Mouse (Mus musculus): ENCODE measurements around the gene Ak4. TPM values are rescaled to one million over a fixed set of nuclear protein-coding genes. Genes with fewer than 3 reads are reported as not detected.

The Ak4 gene
- polyA plus RNA-seq, 1 experiment: 9.1 TPM

DNA sequence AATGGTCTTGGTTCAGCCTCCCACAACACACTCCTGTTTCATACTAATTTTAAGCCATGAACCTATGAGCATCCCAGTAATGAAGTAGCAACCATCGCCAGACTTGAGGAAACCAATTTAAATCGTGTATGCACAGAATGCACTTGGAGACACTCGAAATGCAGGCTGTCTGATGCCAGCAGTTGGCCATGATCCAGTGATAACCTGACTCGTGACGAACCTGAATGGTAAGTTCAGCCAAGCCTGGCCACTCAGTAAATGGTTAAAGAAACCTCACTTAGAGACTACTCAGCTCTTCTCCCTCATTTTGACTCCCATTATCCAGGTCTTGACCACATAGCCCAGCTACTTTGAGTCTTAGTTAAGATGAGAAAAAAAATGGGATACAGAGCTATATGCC lies 50.2 kb downstream of the Ak4 start:
- DNase-seq (ENCODE audit: low read depth): no peak
- TF ChIP-seq CTCF (IDR thresholded peaks at IDR 0.05; ENCODE audit: borderline replicate concordance, extremely low read depth, insufficient read depth, insufficient read length): no peak
- TF ChIP-seq POLR2A (IDR thresholded peaks at IDR 0.05; ENCODE audit: borderline replicate concordance, extremely low read depth, insufficient read depth, insufficient read length, poor library complexity, severe bottlenecking): no peak

DNA sequence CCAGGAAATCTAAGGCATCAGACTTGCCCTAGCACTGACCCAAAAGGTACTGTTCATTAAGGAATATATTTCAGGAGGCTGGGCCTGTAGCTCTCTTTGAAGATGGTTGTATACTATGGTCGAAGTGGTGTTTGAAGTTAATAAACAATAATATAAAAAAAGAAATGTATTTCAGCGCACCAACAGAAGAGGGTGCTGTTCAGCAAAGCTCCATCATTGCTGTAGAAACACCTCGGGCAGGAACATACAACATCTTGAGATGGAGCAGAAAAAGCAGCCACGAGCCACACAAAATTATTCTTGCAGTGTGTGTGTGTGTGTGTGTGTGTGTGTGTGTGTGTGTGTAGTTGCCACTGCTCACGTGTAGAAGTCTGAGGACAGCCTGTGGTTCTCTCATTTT lies 51.5 kb downstream of the Ak4 start:
- DNase-seq (ENCODE audit: low read depth): peak; percentile 11
- peak; percentile 34; the same call in 1 of the 2 replicates for TF ChIP-seq CTCF (IDR thresholded peaks at IDR 0.05; ENCODE audit: borderline replicate concordance, extremely low read depth, insufficient read depth, insufficient read length)
- TF ChIP-seq POLR2A (IDR thresholded peaks at IDR 0.05; ENCODE audit: borderline replicate concordance, extremely low read depth, insufficient read depth, insufficient read length, poor library complexity, severe bottlenecking): no peak

- TF ChIP-seq POLR2A (IDR thresholded peaks at IDR 0.05; ENCODE audit: borderline replicate concordance, extremely low read depth, insufficient read depth, insufficient read length, poor library complexity, severe bottlenecking) (no peak), CTCF (IDR thresholded peaks at IDR 0.05; ENCODE audit: borderline replicate concordance, extremely low read depth, insufficient read depth, insufficient read length) (no peak)
Measured at GRCm38 (mm10) chr4:101472767-101473166, 53.7 kb downstream of the Ak4 start.

DNA sequence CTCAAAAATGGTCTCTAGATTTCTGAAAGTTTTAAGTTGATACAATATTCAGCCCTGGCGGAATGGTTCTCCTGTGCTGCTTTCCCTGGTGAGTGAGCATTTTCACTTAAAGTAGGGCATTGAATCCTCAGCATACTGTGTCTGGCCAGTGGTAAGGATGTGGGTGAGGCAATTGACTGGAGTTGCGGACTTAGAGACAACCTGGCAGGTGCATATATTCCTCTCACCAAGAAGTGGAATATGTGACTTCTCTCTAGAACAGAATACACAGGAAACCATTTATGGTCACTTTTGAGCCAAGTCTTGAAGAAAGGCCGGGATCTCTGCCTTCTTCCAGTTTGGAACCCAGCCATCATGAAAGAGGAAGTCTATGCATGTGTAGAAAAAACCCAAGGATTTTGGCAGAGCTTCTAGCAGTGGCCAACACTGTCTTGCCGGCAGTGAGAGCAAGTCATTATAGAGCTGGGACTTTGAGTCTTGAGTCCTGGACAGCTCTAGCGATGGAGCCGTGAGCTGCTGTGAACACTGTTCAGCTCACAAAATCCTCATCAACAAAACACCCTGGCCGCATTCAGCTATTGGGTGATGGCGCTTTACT lies 71.3 kb downstream of the Ak4 start:
- no peak for TF ChIP-seq POLR2A (IDR thresholded peaks at IDR 0.05; ENCODE audit: borderline replicate concordance, extremely low read depth, insufficient read depth, insufficient read length, poor library complexity, severe bottlenecking)
- no peak for TF ChIP-seq CTCF (IDR thresholded peaks at IDR 0.05; ENCODE audit: borderline replicate concordance, extremely low read depth, insufficient read depth, insufficient read length)
- DNase-seq (ENCODE audit: low read depth): no peak

More at GRCm38 (mm10) chr4:101472767-101473166, 53.7 kb downstream of the Ak4 start:
- DNase-seq (ENCODE audit: low read depth): no peak

DNA sequence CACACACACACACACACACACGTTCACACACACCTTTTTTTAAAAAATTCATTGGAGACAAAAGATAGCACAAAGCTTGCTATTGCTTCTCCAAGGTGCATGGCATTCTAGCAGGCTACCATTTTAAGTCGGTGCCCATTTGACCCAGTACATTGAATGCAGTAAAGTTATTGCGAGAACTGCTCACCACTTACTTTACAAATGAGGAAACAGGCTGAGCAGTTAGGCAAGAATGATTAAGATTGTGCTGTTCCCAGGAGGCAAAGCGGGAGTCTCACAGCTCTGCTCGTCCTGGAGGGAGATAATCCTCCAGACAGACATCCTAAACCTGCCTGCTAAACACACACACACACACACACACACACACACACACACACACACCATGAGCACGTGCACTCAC lies 72.6 kb downstream of the Ak4 start:
- TF ChIP-seq POLR2A (IDR thresholded peaks at IDR 0.05; ENCODE audit: borderline replicate concordance, extremely low read depth, insufficient read depth, insufficient read length, poor library complexity, severe bottlenecking) (no peak), CTCF (IDR thresholded peaks at IDR 0.05; ENCODE audit: borderline replicate concordance, extremely low read depth, insufficient read depth, insufficient read length) (no peak)
- DNase-seq (ENCODE audit: low read depth): no peak

DNA sequence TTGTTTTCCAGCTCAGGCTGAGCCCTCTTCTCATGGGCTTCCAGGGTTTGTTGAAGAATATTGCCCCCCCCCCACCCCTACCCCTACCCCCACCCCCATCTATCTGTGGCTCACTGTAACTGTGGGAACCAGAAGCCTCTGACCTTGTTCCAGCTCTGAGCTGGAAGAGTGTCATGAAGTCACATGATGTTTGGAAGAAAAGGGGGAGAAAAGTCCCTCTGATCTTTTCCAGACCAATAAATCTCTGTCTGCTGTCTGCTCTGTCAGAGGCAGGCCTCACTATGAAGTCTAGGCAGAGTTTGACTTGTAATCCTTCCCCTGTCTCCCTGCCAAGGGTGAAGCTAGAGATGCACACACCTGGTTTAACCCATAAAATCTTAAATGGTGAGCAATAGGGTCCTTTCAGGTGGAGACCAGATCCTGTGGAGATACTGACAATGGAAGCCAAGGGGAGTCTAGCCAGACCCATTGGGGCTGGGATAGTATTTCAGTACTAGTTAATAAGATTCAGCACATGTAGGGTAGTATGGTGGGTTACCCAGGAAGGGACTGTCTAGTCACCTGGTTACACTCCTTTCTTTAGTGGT lies 74.6 kb downstream of the Ak4 start:
- DNase-seq (ENCODE audit: low read depth): no peak
- no peak for TF ChIP-seq CTCF (IDR thresholded peaks at IDR 0.05; ENCODE audit: borderline replicate concordance, extremely low read depth, insufficient read depth, insufficient read length)
- no peak for TF ChIP-seq POLR2A (IDR thresholded peaks at IDR 0.05; ENCODE audit: borderline replicate concordance, extremely low read depth, insufficient read depth, insufficient read length, poor library complexity, severe bottlenecking)

GRCm38 (mm10) chr4:101496188-101496533 lies 77.1 kb downstream of the Ak4 start:
- DNase-seq (ENCODE audit: low read depth): no peak
- no peak for TF ChIP-seq CTCF (IDR thresholded peaks at IDR 0.05; ENCODE audit: borderline replicate concordance, extremely low read depth, insufficient read depth, insufficient read length)
- TF ChIP-seq POLR2A (IDR thresholded peaks at IDR 0.05; ENCODE audit: borderline replicate concordance, extremely low read depth, insufficient read depth, insufficient read length, poor library complexity, severe bottlenecking): no peak

DNA sequence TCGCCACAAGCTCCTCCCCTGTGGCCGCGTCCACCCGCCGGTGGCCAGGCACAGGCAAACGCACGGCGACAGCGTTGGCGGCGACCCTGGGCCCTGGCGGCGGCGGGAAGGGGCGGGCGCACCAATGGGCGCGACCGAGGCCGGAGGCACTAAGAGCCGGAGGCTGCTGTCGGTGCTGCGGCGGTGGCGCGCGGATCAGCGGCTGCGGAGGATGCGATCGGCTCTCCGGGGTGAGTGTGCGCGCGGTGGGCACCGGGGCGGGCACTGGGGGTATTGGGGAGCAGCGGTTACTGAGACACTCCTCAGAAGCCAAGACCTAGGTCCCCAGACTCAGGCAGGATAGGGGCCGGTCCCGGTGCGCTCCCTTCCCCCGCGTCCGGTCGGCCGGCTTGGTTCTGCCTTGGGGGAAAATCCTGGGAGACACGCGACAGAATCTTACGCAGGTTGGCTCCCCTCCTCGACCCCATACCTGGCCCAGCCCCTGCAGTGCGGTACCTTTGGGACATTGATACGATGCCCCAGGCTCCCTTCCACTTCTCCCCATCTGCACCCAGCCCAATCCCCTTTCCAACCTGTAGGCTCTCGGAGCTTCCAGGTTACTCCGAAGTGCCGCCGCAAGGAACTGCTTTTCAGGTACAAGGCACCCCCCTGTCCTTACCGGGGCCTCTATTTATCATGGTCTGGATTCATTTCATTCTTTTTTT lies 77.6 kb downstream of the Ak4 start, which contains the start of gene Dnajc6:
TSS of gene Dnajc6 (plus strand) at position 115 of the 704 bp plus-strand sequence.
- peak; percentile 60 for DNase-seq (ENCODE audit: low read depth)
- no peak for TF ChIP-seq CTCF (IDR thresholded peaks at IDR 0.05; ENCODE audit: borderline replicate concordance, extremely low read depth, insufficient read depth, insufficient read length)
- no peak for TF ChIP-seq POLR2A (IDR thresholded peaks at IDR 0.05; ENCODE audit: borderline replicate concordance, extremely low read depth, insufficient read depth, insufficient read length, poor library complexity, severe bottlenecking)

DNA sequence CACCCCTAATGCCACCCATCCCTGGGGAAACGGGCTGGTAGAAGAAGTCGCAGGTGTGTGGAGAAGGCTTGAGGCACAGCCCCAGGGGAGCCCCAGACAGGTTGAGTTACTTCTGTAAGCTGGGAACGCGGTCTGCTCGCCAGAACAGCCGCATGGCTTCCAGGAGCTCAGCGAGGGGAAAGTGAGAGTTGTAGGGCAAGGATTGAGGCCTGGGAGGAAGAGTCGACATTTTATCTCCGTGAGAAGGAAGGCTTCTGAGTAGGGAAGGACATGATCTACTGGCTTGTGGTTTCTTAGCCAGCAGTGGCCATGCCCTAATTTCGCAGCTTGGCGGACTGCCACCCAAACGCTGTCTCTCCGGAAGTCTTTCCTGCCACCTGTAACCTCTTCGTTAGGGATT lies 78.3 kb downstream of the Ak4 start:
- DNase-seq (ENCODE audit: low read depth): peak; percentile 28
- no peak for TF ChIP-seq POLR2A (IDR thresholded peaks at IDR 0.05; ENCODE audit: borderline replicate concordance, extremely low read depth, insufficient read depth, insufficient read length, poor library complexity, severe bottlenecking)
- no peak for TF ChIP-seq CTCF (IDR thresholded peaks at IDR 0.05; ENCODE audit: borderline replicate concordance, extremely low read depth, insufficient read depth, insufficient read length)

GRCm38 (mm10) chr4:101504470-101505007 lies 85.5 kb downstream of the Ak4 start:
- DNase-seq (ENCODE audit: low read depth): peak; percentile 18
- TF ChIP-seq CTCF (IDR thresholded peaks at IDR 0.05; ENCODE audit: borderline replicate concordance, extremely low read depth, insufficient read depth, insufficient read length) (no peak), POLR2A (IDR thresholded peaks at IDR 0.05; ENCODE audit: borderline replicate concordance, extremely low read depth, insufficient read depth, insufficient read length, poor library complexity, severe bottlenecking) (no peak)

- no peak for DNase-seq (ENCODE audit: low read depth)
- TF ChIP-seq POLR2A (IDR thresholded peaks at IDR 0.05; ENCODE audit: borderline replicate concordance, extremely low read depth, insufficient read depth, insufficient read length, poor library complexity, severe bottlenecking): no peak
Measured at GRCm38 (mm10) chr4:101505966-101506365, 86.9 kb downstream of the Ak4 start.

Data from brain, embryonic 14.5 days (tissue).